ENCODE assay signal across 12 mouse cellular contexts in the genomic region with DNA sequence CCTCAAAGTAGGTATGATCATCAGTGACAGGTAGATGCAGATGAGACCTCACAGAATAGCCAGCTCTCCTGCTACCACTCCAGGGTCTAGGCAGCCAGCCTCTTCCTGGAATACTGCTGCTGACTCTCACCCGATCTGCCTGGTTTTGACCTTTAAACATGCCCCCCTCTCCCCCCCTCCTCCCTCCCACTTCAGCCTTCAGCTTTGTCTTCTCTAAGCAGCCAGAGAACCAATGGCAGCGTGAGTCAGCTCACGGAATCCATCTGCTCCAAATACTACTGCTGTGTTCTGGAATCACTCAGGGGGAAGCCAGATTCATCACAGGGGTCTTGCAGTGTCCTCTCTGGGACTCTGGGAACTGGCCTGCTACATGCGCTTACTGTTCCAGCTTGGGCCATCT.
A peak's percentile ranks its signal among the peaks of the same experiment; 100 is the strongest.
DNase-seq lines count a peak whose midpoint lies in the region; ATAC-seq lines count a peak whose summit lies in the region.
"Had no signal": no experiment of that assay in that cellular context is flagged by ENCODE, and none has a peak within 500 bp of the region (broad histone marks: within the 10 kb centered on the region; RNA-seq: fewer than 3 reads in every experiment).

No protein-coding gene starts in this region.

- H3K27ac ChIP-seq in kidney, embryonic 15.5 days: no peak overlapping the region
- no peak overlapping the region for H3K27ac ChIP-seq in kidney, embryonic 16.5 days (ENCODE audit: low read length)
- H3K27ac ChIP-seq: kidney, postnatal 0 days; midbrain, embryonic 10.5 days had no signal

- no peak overlapping the region for H3K9ac ChIP-seq in kidney, embryonic 15.5 days
- no peak overlapping the region for H3K9ac ChIP-seq in kidney, embryonic 16.5 days (replicated peaks; ENCODE audit: low read length)

- WGBS in kidney, embryonic 15.5 days: 47% methylated on average over 4 of the region's 4 CpGs
- WGBS in kidney, embryonic 16.5 days: 50% methylated on average over 4 of the region's 4 CpGs

- no peak overlapping the region for H3K4me2 ChIP-seq in kidney, embryonic 15.5 days
- no peak overlapping the region for H3K4me2 ChIP-seq in kidney, embryonic 16.5 days (replicated peaks; ENCODE audit: low read depth, low read length)

- no peaks in the 10 kb centered on the region for H3K36me3 ChIP-seq in kidney, embryonic 15.5 days
- H3K36me3 ChIP-seq in kidney, embryonic 16.5 days (ENCODE audit: insufficient read depth, low read length): no peaks in the 10 kb centered on the region
- H3K36me3 ChIP-seq: midbrain, embryonic 10.5 days had no signal

- H3K4me1 ChIP-seq in kidney, embryonic 15.5 days: no peaks in the 10 kb centered on the region
- H3K4me1 ChIP-seq in kidney, embryonic 16.5 days (ENCODE audit: insufficient read depth, low read length): no peaks in the 10 kb centered on the region

- H3K4me3 ChIP-seq in kidney, embryonic 15.5 days (replicated peaks): no peak overlapping the region
- no peak overlapping the region for H3K4me3 ChIP-seq in kidney, embryonic 16.5 days (ENCODE audit: low read length)
- H3K4me3 ChIP-seq: midbrain, embryonic 10.5 days had no signal

- no peaks in the 10 kb centered on the region for H3K9me3 ChIP-seq in kidney, embryonic 15.5 days (replicated peaks)
- H3K9me3 ChIP-seq in kidney, embryonic 16.5 days (ENCODE audit: low read length): no peaks in the 10 kb centered on the region
- H3K9me3 ChIP-seq: midbrain, embryonic 10.5 days had no signal

- ATAC-seq in kidney, embryonic 15.5 days (replicated peaks; ENCODE audit: low FRiP score): 0 out of 2 replicates have a peak, but pooled peaks have one; percentile 40
- ATAC-seq in kidney, embryonic 16.5 days (ENCODE audit: low FRiP score, low TSS enrichment): no peak
- no peak for ATAC-seq in frontal cortex, adult (ENCODE audit: low TSS enrichment)
- ATAC-seq: lung, postnatal 0 days had no signal

- peak; percentile 58 for DNase-seq in adrenal gland, adult 2 months
- DNase-seq in adrenal gland, postnatal 4 days (ENCODE audit: low spot score in 2 of 2): no peak
- DNase-seq in cerebellum, adult 8-10 months: peak; percentile 13
- peak; percentile 23 for DNase-seq in mesoderm, embryonic 11.5 days (ENCODE audit: low read depth, low spot score)
- no peak for DNase-seq in natural killer cell, adult 2 months (ENCODE audit: low spot score in 2 of 2)
- DNase-seq: heart, postnatal 4 days had no signal

- H3K27me3 ChIP-seq in kidney, embryonic 15.5 days: no peaks in the 10 kb centered on the region
- H3K27me3 ChIP-seq in kidney, embryonic 16.5 days (ENCODE audit: insufficient read depth, low read length): no peaks in the 10 kb centered on the region

Comparison
In these comparisons a context has a peak if more than half of its experiments do, and no peak if none do; other contexts are left out.
1. DNase-seq: peak in adrenal gland, adult 2 months (single experiment), cerebellum, adult 8-10 months (single experiment) and mesoderm, embryonic 11.5 days (single experiment); none in adrenal gland, postnatal 4 days (0 of 2) and natural killer cell, adult 2 months (0 of 2).